Mouse (Mus musculus): ENCODE results near the gene Dhx34.
"Not testable (repeated sequence)": the region's sequence is repeated elsewhere in the genome, so short reads cannot be mapped to it uniquely, and the experiment has no call there.

The Dhx34 gene

GRCm38 (mm10) chr7:16221582-16222272 lies at the start of gene Dhx34:
Gene Dhx34, minus strand, starts transcription at chr7:16222037.
- peak; percentile 96 for DNase-seq

GRCm38 (mm10) chr7:16271139-16271538 lies 49.3 kb upstream of the Dhx34 start:
- DNase-seq: no peak

GRCm38 (mm10) chr7:16266593-16266992 lies 44.8 kb upstream of the Dhx34 start:
- not testable (repeated sequence) for DNase-seq

DNA sequence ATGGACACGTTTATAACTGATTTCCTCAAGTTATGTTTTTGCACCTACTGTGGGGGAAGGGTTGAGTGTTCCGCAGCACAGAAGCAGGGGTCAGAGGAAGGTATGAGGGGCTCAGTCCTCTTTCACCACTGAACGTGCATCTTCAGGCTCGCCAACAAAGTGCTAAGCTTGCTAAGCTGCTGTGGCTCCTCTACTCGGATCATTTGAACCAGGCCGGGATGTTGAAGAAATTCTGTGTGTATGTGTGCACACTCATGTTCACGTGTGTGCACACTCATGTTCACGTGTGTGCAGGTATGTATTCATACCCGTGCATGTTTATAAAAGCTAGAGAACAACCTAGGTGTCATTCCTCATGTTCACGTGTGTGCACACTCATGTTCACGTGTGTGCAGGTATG lies 44.0 kb upstream of the Dhx34 start:
- no peak for DNase-seq

GRCm38 (mm10) chr7:16263843-16264242 lies 42.0 kb upstream of the Dhx34 start:
- no peak for DNase-seq

GRCm38 (mm10) chr7:16263015-16263787 lies 41.4 kb upstream of the Dhx34 start:
- DNase-seq: peak; percentile 84

DNA sequence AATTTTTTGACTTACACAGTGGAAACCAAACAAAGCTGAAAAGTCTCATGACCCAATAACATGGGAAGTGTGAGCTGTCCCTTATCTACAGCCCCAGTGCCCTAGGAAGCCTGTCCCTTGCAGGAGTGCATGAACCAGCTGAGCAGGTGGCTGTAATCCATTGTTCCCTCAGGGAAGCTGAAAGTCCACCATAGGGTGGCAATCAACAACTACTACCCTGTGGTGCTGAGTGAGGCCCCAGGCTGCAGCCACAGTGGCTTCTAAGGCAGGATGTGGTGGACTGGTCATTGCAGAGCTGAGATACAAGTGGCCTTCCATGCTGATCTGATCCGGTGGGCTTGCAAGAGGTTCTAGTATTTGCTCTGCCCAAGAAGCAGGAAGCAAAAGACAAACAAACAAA lies 39.3 kb upstream of the Dhx34 start:
- DNase-seq: no peak

DNA sequence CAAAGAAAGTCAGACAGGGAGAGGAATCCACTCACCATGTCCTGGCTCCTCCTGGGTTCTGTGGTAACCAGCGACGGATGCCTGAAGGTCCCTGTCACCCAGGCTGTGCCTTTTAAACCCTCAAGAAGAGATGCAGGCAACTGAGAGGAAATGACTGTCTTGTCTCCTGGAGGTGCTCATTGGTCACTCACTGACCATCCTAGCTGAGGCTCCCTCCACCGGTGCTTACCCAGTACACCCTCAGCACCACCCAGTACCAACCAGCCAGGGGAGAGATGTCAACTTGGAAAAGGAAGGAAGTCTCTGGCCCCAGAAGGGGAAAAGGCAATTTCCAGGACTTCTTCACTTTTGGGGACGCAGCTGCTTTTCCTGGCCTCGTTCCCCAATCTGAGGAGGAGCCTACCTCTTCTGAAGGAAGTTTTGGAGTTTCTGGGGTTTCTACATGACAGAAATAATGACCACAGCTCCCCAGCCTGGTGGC lies 37.3 kb upstream of the Dhx34 start, which contains the start of gene C5ar1:
Gene C5ar1, minus strand, starts transcription at position 431 of the 481 bp plus-strand sequence.
- no peak for DNase-seq

DNA sequence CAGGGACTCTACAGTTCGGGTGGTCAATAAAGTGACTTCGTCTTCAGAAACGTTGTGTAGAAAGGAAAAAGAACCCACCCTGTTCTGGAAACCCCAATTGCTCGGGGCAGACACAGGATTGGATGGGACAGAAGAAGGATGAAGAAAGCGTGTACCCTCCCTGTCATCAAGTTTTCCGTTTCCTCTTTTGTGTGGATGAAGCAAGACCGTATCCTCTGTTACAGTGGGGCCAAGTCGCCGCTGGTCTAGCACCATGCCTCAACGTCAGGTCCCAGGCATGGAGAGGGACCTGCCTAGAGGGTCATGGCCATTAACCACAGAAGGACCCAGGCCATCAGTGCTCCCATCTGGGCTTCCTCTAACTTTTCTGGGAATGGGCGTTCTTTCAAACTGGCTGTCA lies 36.0 kb upstream of the Dhx34 start:
- no peak for DNase-seq

- DNase-seq: not testable (repeated sequence)
Observed at GRCm38 (mm10) chr7:16255963-16256362, 34.1 kb upstream of the Dhx34 start.

DNA sequence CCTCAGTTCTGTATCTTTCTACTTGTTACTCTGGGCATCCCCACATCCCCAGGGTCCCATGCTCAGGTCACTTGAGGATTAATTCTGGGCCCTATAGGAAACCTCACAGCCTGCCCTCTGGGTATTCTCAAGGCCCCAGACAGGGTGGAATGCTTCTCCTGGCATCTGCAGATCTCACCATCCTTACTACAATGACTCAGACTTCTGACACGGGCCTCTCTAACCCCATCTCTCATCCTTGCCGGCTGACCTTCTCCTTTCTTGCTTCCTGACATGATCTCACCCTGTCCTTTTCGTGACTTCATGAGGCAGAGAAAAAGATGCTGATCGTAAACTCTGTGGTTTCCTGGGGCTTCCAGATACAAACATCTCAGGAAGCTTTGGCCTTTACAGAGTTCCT lies 32.4 kb upstream of the Dhx34 start:
- DNase-seq: no peak

- no peak for DNase-seq
Observed at GRCm38 (mm10) chr7:16250687-16251086, 28.9 kb upstream of the Dhx34 start.

DNA sequence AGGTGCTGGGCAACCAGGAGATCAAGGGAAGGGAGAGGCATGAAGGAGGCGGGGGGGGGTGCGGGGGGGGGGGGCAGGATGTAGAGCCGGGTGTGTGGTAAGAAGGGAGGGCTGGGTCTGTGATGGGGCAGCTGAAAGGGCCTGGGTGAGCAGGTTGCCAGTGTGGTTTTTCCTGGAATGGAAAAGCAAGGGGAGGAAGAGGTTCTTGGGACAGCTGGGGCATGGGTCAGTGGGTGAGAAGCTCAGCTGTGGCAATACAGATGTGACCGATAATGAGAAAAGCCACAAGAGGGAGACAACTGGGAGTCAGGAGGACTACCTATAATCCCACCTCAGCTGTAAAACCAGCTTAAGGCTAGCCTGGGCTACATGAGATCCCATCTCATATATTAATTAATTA lies 24.1 kb upstream of the Dhx34 start:
- DNase-seq: no peak

GRCm38 (mm10) chr7:16244067-16244466 lies 22.2 kb upstream of the Dhx34 start, which contains the start of gene C5ar2:
Gene C5ar2, minus strand, starts transcription at chr7:16244154.
- DNase-seq: no peak

GRCm38 (mm10) chr7:16242198-16242597 lies 20.4 kb upstream of the Dhx34 start:
- no peak for DNase-seq

- DNase-seq: no peak
Observed at GRCm38 (mm10) chr7:16241787-16242186, 19.9 kb upstream of the Dhx34 start.

GRCm38 (mm10) chr7:16240978-16241303 lies 19.1 kb upstream of the Dhx34 start:
- no peak for DNase-seq

DNA sequence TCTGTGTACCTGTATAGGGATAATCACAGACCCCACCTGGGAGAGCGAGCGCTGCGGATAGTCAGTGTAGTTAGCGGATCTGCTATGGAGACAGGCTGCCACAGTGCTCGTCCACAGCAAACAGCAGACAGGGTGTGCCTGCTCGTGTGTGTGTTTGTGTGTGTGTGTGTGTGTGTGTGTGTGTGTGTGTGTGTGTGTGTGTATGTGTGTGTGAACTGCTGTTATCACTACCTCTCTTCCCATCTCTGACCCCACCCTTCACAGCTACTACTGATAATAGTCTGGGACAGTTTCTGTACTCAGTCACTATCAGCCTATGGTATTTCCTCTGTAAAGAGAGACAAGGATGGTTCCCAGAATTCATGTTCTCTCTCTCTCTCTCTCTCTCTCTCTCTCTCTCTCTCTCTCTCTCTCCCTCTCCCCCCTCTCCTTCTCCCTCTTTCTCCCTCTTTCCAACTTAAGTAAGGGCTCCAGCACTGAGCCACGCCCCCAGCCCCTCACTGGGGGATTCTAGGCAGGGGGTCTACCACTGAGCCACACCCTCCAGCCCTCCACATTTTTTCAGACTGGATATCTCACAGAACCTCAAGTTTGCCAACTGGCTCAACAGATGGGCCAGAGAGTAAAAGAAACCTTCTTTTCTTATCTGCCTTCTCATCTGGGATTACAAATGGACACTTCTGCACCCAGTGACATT lies 18.6 kb upstream of the Dhx34 start:
- no peak for DNase-seq

DNA sequence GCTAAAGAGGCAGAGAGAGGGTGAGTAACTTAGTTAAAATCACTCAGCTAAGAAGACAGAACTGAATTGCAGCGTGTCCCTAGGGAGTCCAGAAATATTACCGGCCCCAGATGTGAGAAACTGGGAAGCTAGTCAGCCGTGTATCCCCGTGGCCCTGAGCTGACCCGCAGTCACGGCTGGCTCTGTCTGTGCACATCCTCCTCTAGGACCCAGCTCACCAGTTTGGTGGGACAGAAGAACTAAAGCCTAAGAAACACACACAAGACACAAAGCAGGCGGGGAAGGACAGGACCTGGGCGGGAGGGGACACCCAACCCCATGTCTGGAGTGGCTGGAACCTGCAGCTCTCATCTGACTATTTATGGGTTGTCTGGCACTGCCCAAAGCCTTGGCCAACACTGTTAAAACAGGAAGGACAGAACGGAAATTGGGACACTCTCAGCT lies 17.7 kb upstream of the Dhx34 start:
- no peak for DNase-seq

GRCm38 (mm10) chr7:16229869-16230268 lies 8.0 kb upstream of the Dhx34 start:
- no peak for DNase-seq

- DNase-seq: no peak
Observed at GRCm38 (mm10) chr7:16213986-16214385, 7.9 kb downstream of the Dhx34 start.

DNA sequence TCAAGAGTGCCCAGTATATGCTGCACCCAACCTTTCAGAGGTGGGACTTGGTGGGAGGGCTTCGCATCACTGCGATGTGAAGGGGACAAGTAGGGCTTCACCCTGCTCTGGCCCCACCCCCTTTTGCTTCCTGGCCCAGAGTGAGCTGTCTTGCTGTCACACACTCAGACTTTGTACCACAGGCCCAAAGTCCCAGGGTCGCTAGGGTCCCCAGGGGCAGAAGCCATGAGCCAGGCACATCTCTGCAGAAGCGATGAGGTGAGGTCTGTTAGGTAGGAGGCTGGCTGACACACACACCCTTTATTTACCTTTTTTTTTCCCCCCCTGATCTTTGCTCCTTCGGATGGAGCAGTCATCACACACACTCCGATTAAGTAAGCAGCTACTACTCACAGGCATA lies 8.6 kb downstream of the Dhx34 start:
- no peak for DNase-seq

- no peak for DNase-seq
Observed at GRCm38 (mm10) chr7:16210862-16211365, 10.9 kb downstream of the Dhx34 start.
